Mouse (Mus musculus) kidney, postnatal 0 days (tissue): ENCODE measurements around the gene Sh2b3. TPM values are rescaled to one million over a fixed set of nuclear protein-coding genes. Genes with fewer than 3 reads are reported as not detected.

Experiments
- ATAC-seq: fragments of 200-750 bp; cut with Nextera tagmentation; replicated peaks from 2 replicates; pipeline ENCODE4 v1.8.0; 2017; ENCODE audit warnings: low read depth, moderate number of reproducible peaks, moderate TSS enrichment, moderate library complexity; ENCODE audit not compliant: low FRiP score
- DNase-seq: peaks from one replicate; pipeline ENCODE4 v3.0.0-alpha.2; 2016; ENCODE audit warnings: low spot score
- H3K27ac ChIP-seq: fragments of 300-500 bp; sonication (generic); 2 replicates; pipeline ENCODE4 v1.5.1; 2014; ENCODE audit warnings: mild to moderate bottlenecking
- H3K27me3 ChIP-seq: fragments of 300-500 bp; sonication (generic); 2 replicates; pipeline ENCODE4 v1.6.1; 2014; ENCODE audit warnings: low read length, mixed read lengths; ENCODE audit not compliant: insufficient read depth
- H3K36me3 ChIP-seq: fragments of 300-500 bp; sonication (generic); 2 replicates; pipeline ENCODE4 v1.6.1; 2014; ENCODE audit warnings: low read length, mixed read lengths; ENCODE audit not compliant: insufficient read depth
- H3K4me1 ChIP-seq: fragments of 300-500 bp; sonication (generic); replicated peaks from 2 replicates; pipeline ENCODE4 v1.6.1; 2014; ENCODE audit warnings: antibody characterized with exemption, low read length, mixed read lengths; ENCODE audit not compliant: insufficient read depth
- H3K4me2 ChIP-seq: fragments of 300-500 bp; sonication (generic); 2 replicates; pipeline ENCODE4 v1.6.1; 2014; ENCODE audit warnings: mild to moderate bottlenecking, low read length, moderate library complexity, mixed read lengths
- H3K4me3 ChIP-seq: fragments of 300-500 bp; sonication (generic); replicated peaks from 2 replicates; pipeline ENCODE4 v1.5.1; 2014; ENCODE audit warnings: low read depth, low read length
- H3K9ac ChIP-seq: fragments of 300-500 bp; sonication (generic); 2 replicates; pipeline ENCODE4 v1.6.1; 2014; ENCODE audit warnings: low read depth, low read length
- H3K9me3 ChIP-seq: fragments of 300-500 bp; sonication (generic); replicated peaks from 2 replicates; pipeline ENCODE4 v1.6.1; 2016; ENCODE audit warnings: low read length, inconsistent platforms, mixed read lengths
- CTCF ChIP-seq: IDR thresholded peaks from 2 replicates; pipeline ENCODE4 v1.5.1; 2016; ENCODE audit warnings: antibody characterized with exemption, low read depth, mild to moderate bottlenecking, moderate library complexity
- WGBS: fragments of 180-500 bp; shearing (Covaris S2); extraction: QIAGEN DNeasy Blood & Tissue Kit; methylation state at CpG from one replicate; pipeline ENCODE4 v1.1.7; 2014; 5-methylcytosine and 5-hydroxymethylcytosine counted together
- polyA plus RNA-seq: library from polyadenylated mRNA; unstranded; fragments of >200 nt; fragmentation: Nextera tagmentation; extraction: Ambion mirVana; gene quantifications from 2 replicates; pipeline ENCODE4 v1.2.1, GENCODE M21; 2015

Sh2b3 gene
- polyA plus RNA-seq, 1 experiment from 2014 or later, result 21.0 TPM

GRCm38 (mm10) chr5:121846322-121846721 lies 8.9 kb upstream of the Sh2b3 start:
- ATAC-seq (no peak), DNase-seq (no peak)
- H3K4me2 ChIP-seq, result no peak overlapping the region
- H3K36me3 ChIP-seq, result no peaks in the 10 kb centered on the region
- WGBS, result 79% methylated on average over 11 of the region's 11 CpGs
- H3K4me1 ChIP-seq, result peaks cover 19% of the 10 kb centered on the region
- TF ChIP-seq CTCF, result no peak
- H3K9ac ChIP-seq, result no peak overlapping the region
- H3K27ac ChIP-seq, result no peak overlapping the region
- H3K27me3 ChIP-seq, result no peaks in the 10 kb centered on the region; the same call in 1 of the 2 replicates
- H3K9me3 ChIP-seq, result no peaks in the 10 kb centered on the region
- H3K4me3 ChIP-seq, result no peak overlapping the region

GRCm38 (mm10) chr5:121845361-121845760 lies 7.9 kb upstream of the Sh2b3 start:
- Histone ChIP-seq H3K27me3 (no peaks in the 10 kb centered on the region; the same call in 1 of the 2 replicates), H3K36me3 (no peaks in the 10 kb centered on the region), H3K4me1 (peaks cover 19% of the 10 kb centered on the region), H3K4me2 (no peak overlapping the region), H3K9ac (no peak overlapping the region), H3K4me3 (no peak overlapping the region), H3K9me3 (no peaks in the 10 kb centered on the region), H3K27ac (no peak overlapping the region)
- no peak for DNase-seq
- WGBS, result 21% methylated on average over 4 of the region's 4 CpGs
- no peak for TF ChIP-seq CTCF
- no peak for ATAC-seq

- WGBS, result 10% methylated on average over 17 of the region's 17 CpGs
- TF ChIP-seq CTCF, result no peak
- peaks cover 23% of the 10 kb centered on the region for H3K4me1 ChIP-seq
- no peak for ATAC-seq
- DNase-seq, result peak; percentile 32
- H3K27me3 ChIP-seq, result no peaks in the 10 kb centered on the region; the same call in 1 of the 2 replicates
- H3K36me3 ChIP-seq, result no peaks in the 10 kb centered on the region
- peak overlapping the region; percentile 37; the same call in 1 of the 2 replicates for H3K4me3 ChIP-seq
- H3K27ac ChIP-seq, result no peak overlapping the region
- no peak overlapping the region for H3K9ac ChIP-seq
- peak overlapping the region; percentile 75 for H3K4me2 ChIP-seq
- no peaks in the 10 kb centered on the region for H3K9me3 ChIP-seq
Measured at GRCm38 (mm10) chr5:121843138-121843905, 5.9 kb upstream of the Sh2b3 start.

- peak overlapping the region; percentile 37 for H3K4me3 ChIP-seq
- H3K36me3 ChIP-seq, result no peaks in the 10 kb centered on the region
- peak; percentile 97 for TF ChIP-seq CTCF
- H3K4me1 ChIP-seq, result peaks cover 27% of the 10 kb centered on the region
- no peaks in the 10 kb centered on the region; the same call in 1 of the 2 replicates for H3K27me3 ChIP-seq
- WGBS, result under 1% methylated on average over 33 of the region's 33 CpGs
- DNase-seq, result peak; percentile 79
- no peaks in the 10 kb centered on the region for H3K9me3 ChIP-seq
- H3K27ac ChIP-seq, result 0 out of 2 replicates have a peak overlapping the region, but pooled peaks have one; percentile 33
- peak overlapping the region; percentile 75 for H3K4me2 ChIP-seq
- H3K9ac ChIP-seq, result peak overlapping the region; percentile 43; the same call in 1 of the 2 replicates
- peak; percentile 54; the same call in 1 of the 2 replicates for ATAC-seq
Measured at GRCm38 (mm10) chr5:121842665-121843118, 5.2 kb upstream of the Sh2b3 start.

GRCm38 (mm10) chr5:121841973-121842372 lies 4.5 kb upstream of the Sh2b3 start:
- Histone ChIP-seq H3K36me3 (no peaks in the 10 kb centered on the region), H3K4me1 (peaks cover 27% of the 10 kb centered on the region), H3K27ac (0 out of 2 replicates have a peak overlapping the region, but pooled peaks have one; percentile 33), H3K27me3 (no peaks in the 10 kb centered on the region; the same call in 1 of the 2 replicates), H3K9me3 (no peaks in the 10 kb centered on the region), H3K4me3 (no peak overlapping the region), H3K4me2 (peak overlapping the region; percentile 75; the same call in 1 of the 2 replicates), H3K9ac (no peak overlapping the region)
- TF ChIP-seq CTCF, result no peak
- 49% methylated on average over 10 of the region's 10 CpGs for WGBS
- DNase-seq (no peak), ATAC-seq (no peak)

- peaks cover 27% of the 10 kb centered on the region for H3K4me1 ChIP-seq
- H3K4me2 ChIP-seq, result no peak overlapping the region
- no peak for ATAC-seq
- H3K9me3 ChIP-seq, result no peaks in the 10 kb centered on the region
- no peaks in the 10 kb centered on the region for H3K36me3 ChIP-seq
- no peak for TF ChIP-seq CTCF
- WGBS, result 92% methylated on average over 9 of the region's 9 CpGs
- H3K9ac ChIP-seq, result no peak overlapping the region
- no peaks in the 10 kb centered on the region; the same call in 1 of the 2 replicates for H3K27me3 ChIP-seq
- H3K27ac ChIP-seq, result no peak overlapping the region
- no peak overlapping the region for H3K4me3 ChIP-seq
- DNase-seq, result no peak
Measured at GRCm38 (mm10) chr5:121841516-121841915, 4.1 kb upstream of the Sh2b3 start.
